Mouse (Mus musculus): Measurements from ENCODE around the gene Ush1g. TPM values are rescaled to one million over a fixed set of nuclear protein-coding genes. Genes with fewer than 3 reads are reported as not detected.

Gene Ush1g
- polyA plus RNA-seq, 1 experiment: 2.0 TPM

DNA sequence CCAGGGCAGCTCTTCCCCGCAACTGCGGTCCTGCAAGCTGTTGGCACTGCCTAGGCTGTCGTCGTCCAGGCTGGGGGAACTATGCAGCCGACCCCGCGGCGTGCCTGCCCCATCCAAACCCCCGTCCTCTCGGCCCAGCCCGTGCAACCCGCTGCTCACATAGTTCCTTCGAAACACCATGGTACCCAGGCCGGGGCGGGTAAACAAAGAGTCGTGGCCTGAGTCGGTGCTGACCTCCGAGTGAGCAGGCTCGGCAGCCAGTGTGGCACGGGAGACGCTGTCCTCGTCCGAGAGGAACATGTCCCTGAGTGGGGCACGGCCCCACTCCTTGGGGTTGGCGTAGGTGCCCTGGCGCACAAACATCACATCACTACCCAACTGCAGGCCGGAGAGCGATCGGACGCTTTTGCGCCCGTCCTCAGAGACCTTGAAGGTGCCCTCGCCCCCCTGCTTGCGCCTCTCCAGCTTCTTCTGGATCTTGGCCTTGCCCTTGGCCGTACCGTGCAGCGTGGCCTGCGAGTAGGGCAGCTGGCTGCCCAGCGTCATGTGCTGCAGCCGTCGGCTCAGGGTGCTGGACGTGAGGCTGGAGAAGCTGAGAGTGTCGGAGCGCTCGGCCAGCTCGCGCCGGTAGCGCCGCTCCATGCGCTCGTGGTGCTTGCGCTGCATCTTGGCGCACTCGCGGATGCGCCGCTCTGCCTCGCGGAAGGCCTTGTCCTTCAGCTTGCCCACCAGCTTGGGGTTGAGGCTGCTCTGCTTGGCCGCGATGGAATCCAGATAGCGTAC is 3.4 kb downstream of the Ush1g start:
- TF ChIP-seq CTCF (IDR thresholded peaks at IDR 0.05; ENCODE audit: extremely low read depth, insufficient read depth, insufficient read length, insufficient replicate concordance): no peak
- TF ChIP-seq POLR2A (IDR thresholded peaks at IDR 0.05; ENCODE audit: low read depth, low read length): no peak
- no peak for DNase-seq (ENCODE audit: low read depth in 1 of 2, low spot score in 2 of 2)
- Histone ChIP-seq H3K36me3 (ENCODE audit: control insufficient read depth, insufficient read depth, low read length) (no peaks in the 10 kb centered on the region), H3K4me3 (ENCODE audit: extremely low read depth, insufficient read depth, insufficient read length) (no peak overlapping the region), H3K27ac (ENCODE audit: insufficient read depth, low read length) (no peak overlapping the region), H3K4me1 (ENCODE audit: control insufficient read depth, insufficient read depth, insufficient read length) (no peaks in the 10 kb centered on the region), H3K27me3 (ENCODE audit: control insufficient read depth, insufficient read depth, low read length) (peaks cover 22% of the 10 kb centered on the region)
- WGBS: 10% methylated on average over 63 of the region's 63 CpGs

DNA sequence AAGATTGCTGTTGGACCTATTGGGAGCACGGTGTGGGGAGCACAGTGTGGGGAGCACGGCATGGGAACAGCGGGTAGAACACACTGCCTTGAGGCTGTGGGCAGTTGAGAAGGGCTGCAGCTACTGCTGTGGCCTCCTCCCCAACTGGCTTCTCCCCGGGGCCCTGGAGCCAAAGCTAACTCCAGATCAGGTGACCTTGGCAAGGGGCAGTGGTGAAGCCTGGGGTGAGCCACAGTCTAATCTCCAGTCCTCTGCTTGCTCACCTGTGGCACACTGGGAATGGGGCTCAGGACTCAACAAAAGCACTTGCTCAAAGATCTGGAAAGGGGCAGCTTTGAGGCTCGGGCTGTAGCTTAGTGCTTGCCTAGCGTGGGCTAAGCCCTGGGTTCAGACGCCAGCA is 4.6 kb downstream of the Ush1g start:
- TF ChIP-seq CTCF (IDR thresholded peaks at IDR 0.05; ENCODE audit: extremely low read depth, insufficient read depth, insufficient read length, insufficient replicate concordance): no peak
- no peak for TF ChIP-seq POLR2A (IDR thresholded peaks at IDR 0.05; ENCODE audit: low read depth, low read length)
- no peaks in the 10 kb centered on the region for H3K4me1 ChIP-seq (ENCODE audit: control insufficient read depth, insufficient read depth, insufficient read length)
- 61% methylated on average over 7 of the region's 7 CpGs for WGBS
- peaks cover 16% of the 10 kb centered on the region; the same call in 1 of the 2 replicates for H3K27me3 ChIP-seq (ENCODE audit: control insufficient read depth, insufficient read depth, low read length)
- no peak overlapping the region for H3K4me3 ChIP-seq (ENCODE audit: extremely low read depth, insufficient read depth, insufficient read length)
- H3K27ac ChIP-seq (ENCODE audit: insufficient read depth, low read length): no peak overlapping the region
- no peak for DNase-seq (ENCODE audit: low read depth in 1 of 2, low spot score in 2 of 2)
- H3K36me3 ChIP-seq (ENCODE audit: control insufficient read depth, insufficient read depth, low read length): no peaks in the 10 kb centered on the region

DNA sequence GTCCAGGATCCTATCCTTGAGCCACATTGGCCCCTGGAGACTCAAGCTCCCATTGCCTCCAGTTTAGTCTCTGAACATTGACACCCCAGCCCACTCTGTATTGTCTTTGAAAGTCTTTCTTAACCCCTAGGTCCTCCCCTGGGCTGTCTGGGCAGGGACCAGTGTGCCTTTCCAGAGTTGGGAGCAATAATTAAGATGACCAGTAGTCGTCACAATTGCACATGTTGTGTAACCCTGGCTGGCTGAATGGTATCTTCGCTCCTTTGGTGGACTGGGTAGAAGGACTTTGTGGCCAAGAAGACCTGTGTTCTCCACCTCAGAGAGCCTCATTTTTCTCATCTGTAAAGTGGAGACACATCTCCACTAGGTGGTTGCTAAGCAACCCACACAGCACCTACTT is 7.6 kb downstream of the Ush1g start:
- Histone ChIP-seq H3K36me3 (ENCODE audit: control insufficient read depth, insufficient read depth, low read length) (no peaks in the 10 kb centered on the region), H3K4me1 (ENCODE audit: control insufficient read depth, insufficient read depth, insufficient read length) (no peaks in the 10 kb centered on the region), H3K27me3 (ENCODE audit: control insufficient read depth, insufficient read depth, low read length) (peaks cover 6% of the 10 kb centered on the region; the same call in 1 of the 2 replicates), H3K4me3 (ENCODE audit: extremely low read depth, insufficient read depth, insufficient read length) (no peak overlapping the region), H3K27ac (ENCODE audit: insufficient read depth, low read length) (no peak overlapping the region)
- TF ChIP-seq CTCF (IDR thresholded peaks at IDR 0.05; ENCODE audit: extremely low read depth, insufficient read depth, insufficient read length, insufficient replicate concordance): no peak
- TF ChIP-seq POLR2A (IDR thresholded peaks at IDR 0.05; ENCODE audit: low read depth, low read length): no peak
- DNase-seq (ENCODE audit: low read depth in 1 of 2, low spot score in 2 of 2): no peak
- 27% methylated on average over 2 of the region's 2 CpGs for WGBS

DNA sequence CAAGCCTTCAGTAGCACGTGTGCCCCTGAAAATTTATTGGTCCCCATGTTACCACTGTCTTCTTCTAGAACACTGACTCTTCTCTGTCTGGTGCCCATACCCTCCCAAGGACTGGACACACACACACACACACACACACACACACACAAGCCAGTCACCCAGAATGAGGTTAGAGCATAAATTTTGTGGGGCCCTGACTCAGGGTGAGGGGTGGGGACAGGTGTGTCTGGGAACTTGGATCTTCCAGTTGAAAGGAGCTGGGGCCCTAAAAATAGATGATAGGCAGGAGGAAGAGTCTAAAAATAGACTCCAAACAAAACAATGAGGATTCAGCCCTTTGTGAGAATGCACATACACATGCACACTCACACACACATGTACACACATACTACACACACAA is 13.1 kb downstream of the Ush1g start:
- no peak for TF ChIP-seq POLR2A (IDR thresholded peaks at IDR 0.05; ENCODE audit: low read depth, low read length)
- no peaks in the 10 kb centered on the region for H3K27me3 ChIP-seq (ENCODE audit: control insufficient read depth, insufficient read depth, low read length)
- no peak for DNase-seq (ENCODE audit: low read depth in 1 of 2, low spot score in 2 of 2)
- WGBS: 47% methylated on average over 1 of the region's 1 CpGs
- H3K4me3 ChIP-seq (ENCODE audit: extremely low read depth, insufficient read depth, insufficient read length): no peak overlapping the region
- H3K36me3 ChIP-seq (ENCODE audit: control insufficient read depth, insufficient read depth, low read length): no peaks in the 10 kb centered on the region
- H3K27ac ChIP-seq (ENCODE audit: insufficient read depth, low read length): no peak overlapping the region
- H3K4me1 ChIP-seq (ENCODE audit: control insufficient read depth, insufficient read depth, insufficient read length): no peaks in the 10 kb centered on the region

DNA sequence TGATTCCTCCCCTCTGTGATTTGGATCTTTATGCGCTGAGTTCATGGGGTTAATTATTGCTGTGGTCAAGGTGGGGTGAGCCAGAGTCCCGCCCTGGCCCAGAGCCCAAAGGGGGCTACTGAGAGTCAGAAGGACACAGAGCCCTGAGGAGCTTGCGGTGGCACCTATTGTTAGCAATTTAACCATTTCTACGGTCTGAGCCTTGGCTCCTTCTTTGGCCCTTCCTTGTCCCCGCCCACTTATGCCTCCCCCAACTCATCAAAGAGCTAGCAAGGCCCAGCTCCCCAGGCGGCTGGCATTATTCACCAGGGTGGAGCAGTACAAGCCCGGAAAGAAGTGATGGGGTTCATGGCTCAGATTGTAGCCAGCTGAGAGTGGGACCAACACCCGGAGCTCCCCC is 15.0 kb downstream of the Ush1g start, which contains the start of gene Otop2:
Gene Otop2 (plus strand): TSS at position 301 of the 400 bp plus-strand sequence.
- no peak for DNase-seq (ENCODE audit: low read depth in 1 of 2, low spot score in 2 of 2)
- no peaks in the 10 kb centered on the region for H3K27me3 ChIP-seq (ENCODE audit: control insufficient read depth, insufficient read depth, low read length)
- no peaks in the 10 kb centered on the region for H3K36me3 ChIP-seq (ENCODE audit: control insufficient read depth, insufficient read depth, low read length)
- no peak within 1 kb of the TSS for H3K4me3 ChIP-seq (ENCODE audit: extremely low read depth, insufficient read depth, insufficient read length)
- no peak for TF ChIP-seq CTCF (IDR thresholded peaks at IDR 0.05; ENCODE audit: extremely low read depth, insufficient read depth, insufficient read length, insufficient replicate concordance)
- TF ChIP-seq POLR2A (IDR thresholded peaks at IDR 0.05; ENCODE audit: low read depth, low read length): no peak
- H3K4me1 ChIP-seq (ENCODE audit: control insufficient read depth, insufficient read depth, insufficient read length): no peaks in the 10 kb centered on the region
- no peak within 1 kb of the TSS for H3K27ac ChIP-seq (ENCODE audit: insufficient read depth, low read length)
- WGBS: 64% methylated on average over 8 of the region's 8 CpGs

DNA sequence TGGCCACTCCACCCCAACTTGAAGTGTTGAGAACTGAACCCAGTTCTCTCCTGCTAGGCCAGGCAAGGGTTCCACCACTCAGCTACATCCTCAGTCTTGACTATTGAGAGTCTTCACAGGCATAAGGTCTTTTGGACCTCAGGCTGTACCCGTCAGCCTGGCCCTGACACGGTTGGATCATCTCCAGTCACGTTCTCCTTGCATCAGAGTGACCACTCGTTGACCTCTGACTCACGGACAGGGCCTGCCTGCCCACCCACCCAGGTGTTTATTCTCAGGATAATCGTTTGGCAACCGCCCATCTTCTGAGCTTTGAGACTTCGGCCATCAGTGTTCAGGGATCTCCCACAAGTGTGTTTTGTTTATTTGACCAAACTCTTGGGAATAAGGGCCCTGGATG is 18.7 kb downstream of the Ush1g start:
- no peak for DNase-seq (ENCODE audit: low read depth in 1 of 2, low spot score in 2 of 2)
- TF ChIP-seq POLR2A (IDR thresholded peaks at IDR 0.05; ENCODE audit: low read depth, low read length): no peak
- TF ChIP-seq CTCF (IDR thresholded peaks at IDR 0.05; ENCODE audit: extremely low read depth, insufficient read depth, insufficient read length, insufficient replicate concordance): no peak
- 78% methylated on average over 8 of the region's 8 CpGs for WGBS
- Histone ChIP-seq H3K27me3 (ENCODE audit: control insufficient read depth, insufficient read depth, low read length) (no peaks in the 10 kb centered on the region), H3K27ac (ENCODE audit: insufficient read depth, low read length) (no peak overlapping the region), H3K4me1 (ENCODE audit: control insufficient read depth, insufficient read depth, insufficient read length) (no peaks in the 10 kb centered on the region), H3K4me3 (ENCODE audit: extremely low read depth, insufficient read depth, insufficient read length) (no peak overlapping the region), H3K36me3 (ENCODE audit: control insufficient read depth, insufficient read depth, low read length) (no peaks in the 10 kb centered on the region)

DNA sequence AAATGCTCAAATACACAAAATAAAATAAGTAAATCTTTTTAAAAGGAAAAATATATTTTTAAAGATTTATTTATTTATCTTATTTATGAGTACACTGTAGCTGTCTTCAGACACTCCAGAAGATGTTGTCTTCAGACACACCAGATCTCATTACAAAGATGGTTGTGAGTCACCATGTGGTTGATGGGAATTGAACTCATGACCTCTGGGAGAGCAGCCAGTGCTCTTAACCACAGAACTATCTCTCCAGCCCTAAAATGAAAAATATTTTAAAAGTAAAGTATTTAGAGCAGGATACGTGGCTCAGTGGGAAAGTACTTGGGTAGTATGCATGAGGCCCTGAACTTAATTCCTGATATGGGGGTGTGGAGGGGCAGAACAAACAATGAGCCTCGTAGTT is 20.5 kb downstream of the Ush1g start:
- Histone ChIP-seq H3K27me3 (ENCODE audit: control insufficient read depth, insufficient read depth, low read length) (no peaks in the 10 kb centered on the region), H3K4me3 (ENCODE audit: extremely low read depth, insufficient read depth, insufficient read length) (no peak overlapping the region), H3K27ac (ENCODE audit: insufficient read depth, low read length) (no peak overlapping the region), H3K36me3 (ENCODE audit: control insufficient read depth, insufficient read depth, low read length) (no peaks in the 10 kb centered on the region), H3K4me1 (ENCODE audit: control insufficient read depth, insufficient read depth, insufficient read length) (no peaks in the 10 kb centered on the region)
- 85% methylated on average over 2 of the region's 2 CpGs for WGBS
- TF ChIP-seq CTCF (IDR thresholded peaks at IDR 0.05; ENCODE audit: extremely low read depth, insufficient read depth, insufficient read length, insufficient replicate concordance) (no peak), POLR2A (IDR thresholded peaks at IDR 0.05; ENCODE audit: low read depth, low read length) (no peak)
- no peak for DNase-seq (ENCODE audit: low read depth in 1 of 2, low spot score in 2 of 2)
